Mouse (Mus musculus): ENCODE results near the gene Cntf.

DNA sequence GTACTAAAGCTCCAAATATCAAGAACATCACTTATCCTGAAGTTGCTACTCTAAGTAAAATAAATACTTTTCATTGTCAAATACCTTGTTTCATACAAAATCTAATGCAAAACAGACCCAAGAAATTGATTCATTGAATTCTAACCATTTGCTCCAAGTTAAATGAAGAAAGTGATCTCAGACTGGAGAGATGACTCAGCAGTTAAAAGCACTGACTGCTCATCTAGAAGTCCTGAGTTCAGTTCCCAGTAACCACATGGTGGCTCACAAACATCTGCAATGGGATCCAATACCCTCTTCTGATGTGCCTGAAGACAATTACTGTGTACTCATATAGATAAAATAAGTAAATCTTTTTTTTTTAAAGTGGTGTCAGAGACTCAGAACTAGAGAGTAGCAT is 15.0 kb upstream of the Cntf start:
- TF ChIP-seq POLR2A (IDR thresholded peaks at IDR 0.05; ENCODE audit: low read depth, low read length) (no peak), CTCF (IDR thresholded peaks at IDR 0.05; ENCODE audit: extremely low read depth, insufficient read depth, insufficient read length, insufficient replicate concordance) (no peak)

Data from spleen, adult 2 months (tissue).